Mouse (Mus musculus): ENCODE data around the gene Hoxa7. TPM values are rescaled to one million over a fixed set of nuclear protein-coding genes. Genes with fewer than 3 reads are reported as not detected.

Gene Hoxa7
- polyA plus RNA-seq, 1 experiment from 2014 or later = 12.1 TPM

- no peaks in the 10 kb centered on the region for H3K9me3 ChIP-seq
- no peak overlapping the region for H3K9ac ChIP-seq
- H3K36me3 ChIP-seq = no peaks in the 10 kb centered on the region
- H3K4me1 ChIP-seq = peaks cover 6% of the 10 kb centered on the region; the same call in 1 of the 2 replicates
- peaks cover 89% of the 10 kb centered on the region for H3K27me3 ChIP-seq (replicated peaks)
- no peak overlapping the region for H3K4me3 ChIP-seq (replicated peaks)
- no peak for ATAC-seq (ENCODE audit: insufficient read depth, low FRiP score, low read depth)
- 11% methylated on average over 7 of the region's 7 CpGs for WGBS
- no peak overlapping the region for H3K4me2 ChIP-seq
- no peak overlapping the region for H3K27ac ChIP-seq
These were observed 29.7 kb upstream of the Hoxa7 start for GRCm38 (mm10) chr6:52251177-52251879.

GRCm38 (mm10) chr6:52249826-52250225, 28.2 kb upstream of the Hoxa7 start:
- WGBS = 6% methylated on average over 4 of the region's 4 CpGs
- H3K4me1 ChIP-seq = peaks cover 16% of the 10 kb centered on the region
- no peak for ATAC-seq (ENCODE audit: insufficient read depth, low FRiP score, low read depth)
- H3K4me2 ChIP-seq = no peak overlapping the region
- peaks cover 93% of the 10 kb centered on the region for H3K27me3 ChIP-seq (replicated peaks)
- H3K9me3 ChIP-seq = no peaks in the 10 kb centered on the region
- no peak overlapping the region for H3K27ac ChIP-seq
- H3K36me3 ChIP-seq = no peaks in the 10 kb centered on the region
- no peak overlapping the region for H3K9ac ChIP-seq
- no peak overlapping the region for H3K4me3 ChIP-seq (replicated peaks)

GRCm38 (mm10) chr6:52249415-52249738, 27.7 kb upstream of the Hoxa7 start:
- Histone ChIP-seq H3K36me3 (no peaks in the 10 kb centered on the region), H3K9me3 (no peaks in the 10 kb centered on the region), H3K27ac (no peak overlapping the region), H3K4me3 (replicated peaks) (no peak overlapping the region), H3K4me1 (peaks cover 16% of the 10 kb centered on the region), H3K4me2 (no peak overlapping the region), H3K27me3 (replicated peaks) (peaks cover 96% of the 10 kb centered on the region), H3K9ac (no peak overlapping the region)
- no peak for ATAC-seq (ENCODE audit: insufficient read depth, low FRiP score, low read depth)
- WGBS = 1% methylated on average over 16 of the region's 16 CpGs

- Histone ChIP-seq H3K4me2 (no peak overlapping the region), H3K4me1 (peaks cover 16% of the 10 kb centered on the region), H3K4me3 (replicated peaks) (no peak overlapping the region), H3K27ac (no peak overlapping the region), H3K36me3 (no peaks in the 10 kb centered on the region), H3K27me3 (replicated peaks) (peaks cover 96% of the 10 kb centered on the region), H3K9ac (no peak overlapping the region), H3K9me3 (no peaks in the 10 kb centered on the region)
- 3% methylated on average over 27 of the region's 27 CpGs for WGBS
- ATAC-seq (ENCODE audit: insufficient read depth, low FRiP score, low read depth) = no peak
These were observed 27.2 kb upstream of the Hoxa7 start for GRCm38 (mm10) chr6:52248638-52249414.

GRCm38 (mm10) chr6:52247766-52248637, 26.3 kb upstream of the Hoxa7 start:
- H3K27ac ChIP-seq = no peak overlapping the region
- H3K9ac ChIP-seq = no peak overlapping the region
- no peak for ATAC-seq (ENCODE audit: insufficient read depth, low FRiP score, low read depth)
- peaks cover 97% of the 10 kb centered on the region for H3K27me3 ChIP-seq (replicated peaks)
- peaks cover 12% of the 10 kb centered on the region for H3K4me1 ChIP-seq
- H3K36me3 ChIP-seq = no peaks in the 10 kb centered on the region
- H3K9me3 ChIP-seq = no peaks in the 10 kb centered on the region
- H3K4me3 ChIP-seq (replicated peaks) = no peak overlapping the region
- 1% methylated on average over 23 of the region's 23 CpGs for WGBS
- no peak overlapping the region for H3K4me2 ChIP-seq

- no peak overlapping the region for H3K9ac ChIP-seq
- 9% methylated on average over 3 of the region's 3 CpGs for WGBS
These were observed 25.3 kb upstream of the Hoxa7 start for GRCm38 (mm10) chr6:52246916-52247315.

GRCm38 (mm10) chr6:52246403-52246803, 24.7 kb upstream of the Hoxa7 start:
- H3K27me3 ChIP-seq (replicated peaks) = peaks cover 97% of the 10 kb centered on the region
- no peaks in the 10 kb centered on the region for H3K36me3 ChIP-seq
- no peak overlapping the region for H3K9ac ChIP-seq
- H3K27ac ChIP-seq = no peak overlapping the region
- WGBS = 1% methylated on average over 26 of the region's 26 CpGs
- H3K4me3 ChIP-seq (replicated peaks) = no peak overlapping the region
- H3K4me1 ChIP-seq = peaks cover 12% of the 10 kb centered on the region
- no peaks in the 10 kb centered on the region for H3K9me3 ChIP-seq
- no peak overlapping the region for H3K4me2 ChIP-seq
- ATAC-seq (ENCODE audit: insufficient read depth, low FRiP score, low read depth) = no peak

More at GRCm38 (mm10) chr6:52246916-52247315, 25.3 kb upstream of the Hoxa7 start:
- H3K9me3 ChIP-seq = no peaks in the 10 kb centered on the region
- peaks cover 97% of the 10 kb centered on the region for H3K27me3 ChIP-seq (replicated peaks)
- no peak overlapping the region for H3K27ac ChIP-seq
- no peaks in the 10 kb centered on the region for H3K36me3 ChIP-seq
- peaks cover 12% of the 10 kb centered on the region for H3K4me1 ChIP-seq
- ATAC-seq (ENCODE audit: insufficient read depth, low FRiP score, low read depth) = no peak
- no peak overlapping the region for H3K4me2 ChIP-seq
- no peak overlapping the region for H3K4me3 ChIP-seq (replicated peaks)

GRCm38 (mm10) chr6:52245757-52246142, 24.1 kb upstream of the Hoxa7 start, which contains the start of gene Hoxa11:
Hoxa11 (minus strand) TSS chr6:52245810.
- no peaks in the 10 kb centered on the region for H3K36me3 ChIP-seq
- H3K9ac ChIP-seq = no peak within 1 kb of the TSS
- H3K4me3 ChIP-seq (replicated peaks) = peak within 1 kb of the TSS; percentile 20; the same call in 1 of the 2 replicates
- no peak for ATAC-seq (ENCODE audit: insufficient read depth, low FRiP score, low read depth)
- H3K27me3 ChIP-seq (replicated peaks) = peaks cover 97% of the 10 kb centered on the region
- 2% methylated on average over 20 of the region's 20 CpGs for WGBS
- no peak within 1 kb of the TSS for H3K27ac ChIP-seq
- H3K9me3 ChIP-seq = no peaks in the 10 kb centered on the region
- H3K4me1 ChIP-seq = peaks cover 12% of the 10 kb centered on the region
- H3K4me2 ChIP-seq = 0 out of 2 replicates have a peak within 1 kb of the TSS, but pooled peaks have one; percentile 10

GRCm38 (mm10) chr6:52245040-52245756, 23.5 kb upstream of the Hoxa7 start:
- ATAC-seq (ENCODE audit: insufficient read depth, low FRiP score, low read depth) = no peak

GRCm38 (mm10) chr6:52244471-52245039, 22.9 kb upstream of the Hoxa7 start:
- H3K4me2 ChIP-seq = 0 out of 2 replicates have a peak overlapping the region, but pooled peaks have one; percentile 10
- peaks cover 12% of the 10 kb centered on the region for H3K4me1 ChIP-seq
- no peaks in the 10 kb centered on the region for H3K9me3 ChIP-seq
- peaks cover 98% of the 10 kb centered on the region for H3K27me3 ChIP-seq (replicated peaks)
- H3K36me3 ChIP-seq = no peaks in the 10 kb centered on the region
- WGBS = 4% methylated on average over 23 of the region's 23 CpGs
- ATAC-seq (ENCODE audit: insufficient read depth, low FRiP score, low read depth) = no peak
- peak overlapping the region; percentile 20; the same call in 1 of the 2 replicates for H3K4me3 ChIP-seq (replicated peaks)
- H3K9ac ChIP-seq = no peak overlapping the region
- H3K27ac ChIP-seq = no peak overlapping the region

More at GRCm38 (mm10) chr6:52245040-52245756, 23.5 kb upstream of the Hoxa7 start:
- peaks cover 98% of the 10 kb centered on the region for H3K27me3 ChIP-seq (replicated peaks)
- under 1% methylated on average over 71 of the region's 71 CpGs for WGBS
- H3K9me3 ChIP-seq = no peaks in the 10 kb centered on the region
- H3K4me1 ChIP-seq = peaks cover 12% of the 10 kb centered on the region
- no peak overlapping the region for H3K27ac ChIP-seq
- peak overlapping the region; percentile 20; the same call in 1 of the 2 replicates for H3K4me3 ChIP-seq (replicated peaks)
- H3K9ac ChIP-seq = no peak overlapping the region
- H3K4me2 ChIP-seq = 0 out of 2 replicates have a peak overlapping the region, but pooled peaks have one; percentile 10
- no peaks in the 10 kb centered on the region for H3K36me3 ChIP-seq

GRCm38 (mm10) chr6:52243681-52244121, 22.0 kb upstream of the Hoxa7 start:
- peaks cover 96% of the 10 kb centered on the region for H3K27me3 ChIP-seq (replicated peaks)
- ATAC-seq (ENCODE audit: insufficient read depth, low FRiP score, low read depth) = no peak
- H3K36me3 ChIP-seq = no peaks in the 10 kb centered on the region
- no peak overlapping the region for H3K4me2 ChIP-seq
- H3K9ac ChIP-seq = no peak overlapping the region
- no peak overlapping the region for H3K27ac ChIP-seq
- no peak overlapping the region for H3K4me3 ChIP-seq (replicated peaks)
- no peaks in the 10 kb centered on the region for H3K9me3 ChIP-seq
- WGBS = 5% methylated on average over 12 of the region's 12 CpGs
- H3K4me1 ChIP-seq = peaks cover 12% of the 10 kb centered on the region
